Mouse (Mus musculus): ENCODE data around the gene Lnx1. TPM values are rescaled to one million over a fixed set of nuclear protein-coding genes. Genes with fewer than 3 reads are reported as not detected.

Lnx1 gene
- polyA plus RNA-seq, 1 experiment from 2014 or later: 6.1 TPM

GRCm38 (mm10) chr5:74571767-74572166 lies 130.9 kb downstream of the Lnx1 start:
- WGBS: 83% methylated on average over 6 of the region's 6 CpGs
- ATAC-seq: no peak
- H3K4me1 ChIP-seq (ENCODE audit: control insufficient read depth, insufficient read depth, low read length): no peaks in the 10 kb centered on the region
- H3K4me3 ChIP-seq (ENCODE audit: low read length): no peak overlapping the region
- H3K9me3 ChIP-seq (ENCODE audit: control insufficient read depth, low read length): no peaks in the 10 kb centered on the region
- peaks cover 5% of the 10 kb centered on the region; the same call in 1 of the 2 replicates for H3K36me3 ChIP-seq (ENCODE audit: control insufficient read depth, insufficient read depth, low read length)
- H3K4me2 ChIP-seq (ENCODE audit: low read depth, low read length): no peak overlapping the region
- no peak overlapping the region for H3K9ac ChIP-seq (ENCODE audit: low read depth, low read length)
- H3K27ac ChIP-seq (ENCODE audit: low read length): no peak overlapping the region
- H3K27me3 ChIP-seq (replicated peaks; ENCODE audit: control insufficient read depth, insufficient read depth, low read length): no peaks in the 10 kb centered on the region

GRCm38 (mm10) chr5:74561151-74561550 lies 141.6 kb downstream of the Lnx1 start:
- ATAC-seq: no peak

GRCm38 (mm10) chr5:74549566-74549965 lies 153.1 kb downstream of the Lnx1 start:
- Histone ChIP-seq H3K4me1 (ENCODE audit: control insufficient read depth, insufficient read depth, low read length) (no peaks in the 10 kb centered on the region), H3K36me3 (ENCODE audit: control insufficient read depth, insufficient read depth, low read length) (peaks cover 6% of the 10 kb centered on the region; the same call in 1 of the 2 replicates), H3K4me3 (ENCODE audit: low read length) (no peak overlapping the region), H3K27me3 (replicated peaks; ENCODE audit: control insufficient read depth, insufficient read depth, low read length) (no peaks in the 10 kb centered on the region), H3K9me3 (ENCODE audit: control insufficient read depth, low read length) (no peaks in the 10 kb centered on the region), H3K9ac (ENCODE audit: low read depth, low read length) (no peak overlapping the region), H3K4me2 (ENCODE audit: low read depth, low read length) (no peak overlapping the region), H3K27ac (ENCODE audit: low read length) (no peak overlapping the region)
- ATAC-seq: no peak
- 89% methylated on average over 8 of the region's 8 CpGs for WGBS

More at GRCm38 (mm10) chr5:74561151-74561550, 141.6 kb downstream of the Lnx1 start:
- peaks cover 15% of the 10 kb centered on the region for H3K36me3 ChIP-seq (ENCODE audit: control insufficient read depth, insufficient read depth, low read length)
- H3K27ac ChIP-seq (ENCODE audit: low read length): no peak overlapping the region
- no peak overlapping the region for H3K9ac ChIP-seq (ENCODE audit: low read depth, low read length)
- no peak overlapping the region for H3K4me3 ChIP-seq (ENCODE audit: low read length)
- H3K27me3 ChIP-seq (replicated peaks; ENCODE audit: control insufficient read depth, insufficient read depth, low read length): no peaks in the 10 kb centered on the region
- H3K9me3 ChIP-seq (ENCODE audit: control insufficient read depth, low read length): no peaks in the 10 kb centered on the region
- H3K4me1 ChIP-seq (ENCODE audit: control insufficient read depth, insufficient read depth, low read length): no peaks in the 10 kb centered on the region
- WGBS: 79% methylated on average over 1 of the region's 1 CpGs
- H3K4me2 ChIP-seq (ENCODE audit: low read depth, low read length): no peak overlapping the region

GRCm38 (mm10) chr5:74545606-74546005 lies 157.1 kb downstream of the Lnx1 start:
- no peak overlapping the region for H3K9ac ChIP-seq (ENCODE audit: low read depth, low read length)
- 93% methylated on average over 4 of the region's 4 CpGs for WGBS
- peaks cover 4% of the 10 kb centered on the region; the same call in 1 of the 2 replicates for H3K36me3 ChIP-seq (ENCODE audit: control insufficient read depth, insufficient read depth, low read length)
- H3K4me1 ChIP-seq (ENCODE audit: control insufficient read depth, insufficient read depth, low read length): no peaks in the 10 kb centered on the region
- no peak for ATAC-seq
- no peak overlapping the region for H3K4me2 ChIP-seq (ENCODE audit: low read depth, low read length)
- H3K27ac ChIP-seq (ENCODE audit: low read length): no peak overlapping the region
- no peak overlapping the region for H3K4me3 ChIP-seq (ENCODE audit: low read length)
- H3K9me3 ChIP-seq (ENCODE audit: control insufficient read depth, low read length): no peaks in the 10 kb centered on the region
- H3K27me3 ChIP-seq (replicated peaks; ENCODE audit: control insufficient read depth, insufficient read depth, low read length): no peaks in the 10 kb centered on the region

Other genes starting within 250 kb of the Lnx1 start
- gene Scfd2, start 171.2 kb downstream of the Lnx1 start, polyA plus RNA-seq (2015; fragmentation: Nextera tagmentation; extraction: Ambion mirVana): 17.7 and 19.6 TPM in 2 replicates
- gene Fip1l1, start 167.5 kb downstream of the Lnx1 start, polyA plus RNA-seq (2015; fragmentation: Nextera tagmentation; extraction: Ambion mirVana): 60.0 and 61.0 TPM in 2 replicates